Mouse (Mus musculus): ENCODE results near the gene Gm6121. TPM values are rescaled to one million over a fixed set of nuclear protein-coding genes. Genes with fewer than 3 reads are reported as not detected.
"Not testable (repeated sequence)": the region's sequence is repeated elsewhere in the genome, so short reads cannot be mapped to it uniquely, and the experiment has no call there.

The Gm6121 gene
- polyA plus RNA-seq (2015; fragmentation: Nextera tagmentation; extraction: Ambion mirVana): not detected in 2 replicates

- H3K9ac ChIP-seq (replicated peaks); ATAC-seq; H3K36me3 ChIP-seq; H3K4me1 ChIP-seq (replicated peaks); H3K4me2 ChIP-seq (replicated peaks); H3K4me3 ChIP-seq (replicated peaks); H3K27me3 ChIP-seq; H3K27ac ChIP-seq; H3K9me3 ChIP-seq: not testable (repeated sequence)
- WGBS: no CpG with 5 or more reads among the region's 5 CpGs
Measured at GRCm38 (mm10) chrX:26935597-26935996, at the start of gene Gm6121. Gene Gm6121, minus strand, starts transcription at chrX:26935697.

Other genes with a start within 250 kb of the Gm6121 start
- gene Gm14525, start 233.1 kb downstream of the Gm6121 start, polyA plus RNA-seq (2015; fragmentation: Nextera tagmentation; extraction: Ambion mirVana): not detected in 2 replicates